Mouse (Mus musculus): ENCODE measurements around the gene Gm17606.

- no peak for TF ChIP-seq CTCF (IDR thresholded peaks at IDR 0.05; ENCODE audit: low read depth)
- no peak for TF ChIP-seq EP300 (IDR thresholded peaks at IDR 0.05; ENCODE audit: low read depth)
Observed at GRCm38 (mm10) chr14:54686522-54687143, 45.9 kb downstream of the Gm17606 start, which contains the start of gene Acin1.

All from liver, embryonic 14.5 days (tissue).